Mouse (Mus musculus) inflammation-experienced regulatory T-cells, adult 6 months (primary cell): ENCODE measurements around the gene Nsa2. TPM values are rescaled to one million over a fixed set of nuclear protein-coding genes. Genes with fewer than 3 reads are reported as not detected.

Experiments
- ATAC-seq: one replicate; pipeline ENCODE4 v1.8.0; 2017
- polyA plus RNA-seq, 3 experiments: library from polyadenylated mRNA; unstranded; fragments of 100-300 nt; shearing (Covaris generic); gene quantifications; one replicate each; pipeline ENCODE4 v1.2.1; 2017

Gene Nsa2
- polyA plus RNA-seq, 3 experiments from 2014 or later, result 126 to 177 (median 127) TPM

DNA sequence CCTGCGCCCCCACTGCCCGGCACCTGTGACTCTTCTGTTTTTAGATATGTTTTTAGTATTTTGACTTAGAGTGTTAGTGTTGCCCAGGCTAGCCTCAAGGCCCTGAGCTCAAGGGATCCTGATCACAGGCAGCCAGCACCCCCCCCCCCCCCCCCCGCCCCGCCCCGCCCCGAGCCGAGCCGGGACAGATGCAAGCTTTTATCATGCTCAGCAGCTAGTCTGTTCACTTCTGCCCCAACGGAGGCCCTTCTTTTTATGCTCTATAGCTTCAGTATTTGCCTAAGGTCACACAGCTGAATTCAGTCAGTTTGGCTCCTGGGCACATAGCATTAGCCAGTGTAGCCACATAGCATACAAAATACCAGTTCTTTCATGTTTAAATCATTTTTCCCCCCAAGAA, 51.4 kb downstream of the Nsa2 start:
- ATAC-seq, result no peak

DNA sequence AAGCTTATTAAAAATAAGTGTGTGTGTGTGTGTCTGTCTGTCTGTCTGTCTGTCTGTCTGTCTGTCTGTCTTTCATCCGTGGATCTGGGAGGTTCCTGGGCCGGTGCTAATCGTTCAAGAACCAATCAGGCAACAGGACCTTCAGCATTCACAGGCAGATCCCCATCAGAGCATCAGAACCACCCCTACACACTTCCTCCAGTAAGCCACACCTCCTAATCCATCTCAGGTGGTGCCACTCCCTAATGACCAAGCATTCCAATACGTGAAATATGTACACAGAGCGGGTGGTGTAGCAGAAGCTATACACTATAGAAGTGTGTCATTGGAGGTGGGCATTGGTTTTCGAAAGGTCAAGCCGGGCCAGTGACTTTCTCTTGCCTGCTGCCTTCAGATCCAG, 55.3 kb downstream of the Nsa2 start:
- ATAC-seq, result no peak

DNA sequence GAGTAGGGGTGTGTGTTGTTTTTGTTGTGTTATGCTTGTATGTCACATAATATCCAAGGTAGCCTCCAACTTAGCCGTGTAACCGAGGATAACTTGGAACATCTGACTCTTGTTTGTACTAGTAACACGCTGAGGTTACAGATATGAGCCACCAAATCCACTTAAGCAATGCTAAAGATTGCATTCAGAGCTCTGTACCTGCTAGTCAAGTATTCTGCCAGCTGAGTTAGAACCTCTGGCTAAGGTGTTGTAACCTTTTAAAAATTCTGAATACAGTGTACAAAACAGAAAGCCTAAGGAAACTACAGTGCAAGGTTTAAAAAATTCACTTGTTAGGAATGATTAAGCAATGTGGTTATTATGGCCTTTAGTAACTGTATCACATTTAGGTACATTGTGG, 57.1 kb downstream of the Nsa2 start:
- ATAC-seq, result no peak

DNA sequence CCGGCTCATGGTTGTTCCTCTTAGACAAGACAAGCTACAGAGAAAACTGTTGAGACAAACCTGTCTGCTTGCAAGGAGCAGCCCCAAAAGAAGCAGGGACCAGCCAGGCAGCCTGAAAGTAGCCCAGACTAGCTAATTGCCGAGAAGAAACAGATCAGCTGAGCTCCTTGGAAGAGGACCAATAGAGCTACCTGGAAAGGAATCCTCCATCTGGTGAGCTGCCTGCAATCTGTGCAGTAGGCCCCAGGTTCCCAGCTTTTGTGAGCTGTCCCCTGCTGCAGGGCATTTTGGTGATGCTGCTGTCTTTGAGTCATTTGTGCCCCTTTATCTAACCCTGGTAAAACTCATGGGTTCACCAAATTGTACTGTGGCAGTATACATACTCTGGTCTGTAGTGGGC, 57.5 kb downstream of the Nsa2 start:
- ATAC-seq, result no peak

Other genes starting within 250 kb of the Nsa2 start
- under 1 TPM in 1 of 3 experiments, not detected in 2; 0.09 TPM for gene Gcnt4, start 213.2 kb downstream of the Nsa2 start, polyA plus RNA-seq
- not detected for gene 1700029F12Rik, start 103.6 kb downstream of the Nsa2 start, polyA plus RNA-seq
- under 1 TPM; 0.23 to 0.75 (median 0.37) TPM for gene Fam169a, start 70.7 kb downstream of the Nsa2 start, polyA plus RNA-seq
- 1 to 10 TPM; 2.7 to 8.8 (median 6.8) TPM for gene Gm6169, start 38.7 kb downstream of the Nsa2 start, polyA plus RNA-seq
- 10 to 100 TPM; 32.8 to 50.8 (median 46.4) TPM for gene Gfm2, start within 50 bp of the Nsa2 start, polyA plus RNA-seq
- gene Hexb, start 60.4 kb upstream of the Nsa2 start, polyA plus RNA-seq, result 100 to 1,000 TPM in 1 of 3 experiments, 10 to 100 TPM in 2; 58.3 to 103 (median 64.1) TPM
- gene Enc1, start 103.2 kb upstream of the Nsa2 start, polyA plus RNA-seq, result 1 to 10 TPM; 1.7 to 4.6 (median 3.3) TPM